Mouse (Mus musculus) heart, postnatal 25 days (tissue): ENCODE measurements around the gene Brd4. TPM values are rescaled to one million over a fixed set of nuclear protein-coding genes. Genes with fewer than 3 reads are reported as not detected.

Experiments used
- DNase-seq: peaks from one replicate; pipeline ENCODE4 v3.0.0; 2022; ENCODE audit warnings: low spot score
- intact Hi-C: fragments of 180-260 bp; cut with DNase I; formaldehyde crosslinking; loops from one replicate; pipeline ENCODE4 v1.15.1; 2025
- total RNA-seq, 2 experiments: library from RNA; stranded (reverse); gene quantifications; 2 replicates each; pipeline ENCODE4 v1.2.3; 2021

Gene Brd4
- 10 to 100 TPM; 50.9 to 57.5 TPM for total RNA-seq

DNA sequence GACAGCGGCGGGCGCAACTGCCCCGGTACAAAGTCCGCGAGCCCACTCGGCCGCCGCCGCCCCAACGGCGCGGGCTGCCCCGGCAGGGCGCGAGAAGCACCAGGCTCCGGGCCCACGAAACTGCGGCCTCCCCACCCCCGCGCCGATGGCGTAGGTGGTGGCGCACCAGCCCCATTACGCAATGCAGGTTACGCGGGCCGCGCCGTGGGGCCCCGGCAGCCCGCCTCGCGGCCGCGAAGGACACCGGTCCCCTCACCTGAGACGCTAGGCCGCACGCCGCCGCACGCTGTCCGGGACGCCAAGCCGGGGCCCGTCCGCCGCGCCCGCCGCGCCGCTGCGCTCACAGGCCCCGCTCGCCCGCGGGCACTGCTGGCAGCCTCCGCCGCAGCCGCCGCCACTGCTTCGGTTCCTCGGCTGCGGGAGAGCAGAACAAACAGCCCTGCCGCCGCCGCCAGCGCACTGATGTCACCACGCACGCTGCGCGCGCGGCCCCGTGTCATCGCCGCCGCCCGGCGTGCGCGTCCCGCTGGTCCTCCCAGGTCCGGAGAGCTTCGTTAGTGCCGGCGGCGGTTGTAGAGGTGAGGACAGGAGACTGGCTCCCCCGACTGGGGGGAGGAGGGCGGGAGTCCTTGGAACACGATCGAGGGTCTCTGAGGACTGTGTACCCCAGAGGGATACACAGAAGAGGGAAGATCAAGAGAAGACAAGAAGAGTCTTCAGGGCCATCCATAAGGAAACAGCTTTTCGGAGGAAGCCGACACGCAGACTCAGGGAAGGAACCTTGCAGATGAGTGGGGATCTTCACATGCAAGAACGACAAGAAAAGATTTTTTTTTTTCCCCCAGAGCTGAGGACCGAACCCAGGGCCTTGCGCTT is at the start of gene Brd4:
Brd4 (minus strand) TSS at position 461 of the 876 bp plus-strand sequence.
- peak; percentile 87 for DNase-seq
- intact Hi-C loops: loop anchor here (2.0 to 5.0 kb wide), 2 partner anchors 34 to 52 kb away; no protein-coding TSS in a partner anchor

- intact Hi-C loops: no loop called here
- no peak for DNase-seq
Measured at GRCm38 (mm10) chr17:32333675-32334303, 49.3 kb upstream of the Brd4 start.

DNA sequence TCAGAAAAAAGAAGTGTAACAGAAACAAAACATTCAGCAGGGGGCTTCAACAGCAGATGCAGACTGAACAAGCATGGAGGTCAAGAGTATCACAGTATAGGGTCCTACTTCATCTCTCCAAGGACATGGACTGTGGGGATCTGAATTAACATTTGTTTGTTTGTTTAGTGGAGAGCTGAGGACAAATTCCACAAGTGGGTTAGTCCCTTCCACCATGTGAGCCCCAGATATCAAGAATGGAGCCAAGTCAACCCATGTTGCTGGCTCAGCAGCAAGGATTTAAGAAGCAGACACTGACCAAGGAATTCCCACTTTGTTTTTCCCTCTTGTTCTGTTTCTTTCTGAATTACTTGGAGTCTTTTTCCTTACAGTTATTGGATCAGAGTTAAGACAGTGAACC is 43.0 kb upstream of the Brd4 start:
- DNase-seq: no peak
- intact Hi-C loops: no loop called here

- intact Hi-C loops: loop anchor here (5.0 kb wide), 1 partner anchor 39 kb away; no protein-coding TSS in a partner anchor
- no peak for DNase-seq
Measured at GRCm38 (mm10) chr17:32322809-32323208, 38.3 kb upstream of the Brd4 start.

GRCm38 (mm10) chr17:32321836-32322235 is 37.3 kb upstream of the Brd4 start:
- intact Hi-C loops: loop anchor here (5.0 kb wide), 1 partner anchor 40 kb away; no protein-coding TSS in a partner anchor
- DNase-seq: no peak

DNA sequence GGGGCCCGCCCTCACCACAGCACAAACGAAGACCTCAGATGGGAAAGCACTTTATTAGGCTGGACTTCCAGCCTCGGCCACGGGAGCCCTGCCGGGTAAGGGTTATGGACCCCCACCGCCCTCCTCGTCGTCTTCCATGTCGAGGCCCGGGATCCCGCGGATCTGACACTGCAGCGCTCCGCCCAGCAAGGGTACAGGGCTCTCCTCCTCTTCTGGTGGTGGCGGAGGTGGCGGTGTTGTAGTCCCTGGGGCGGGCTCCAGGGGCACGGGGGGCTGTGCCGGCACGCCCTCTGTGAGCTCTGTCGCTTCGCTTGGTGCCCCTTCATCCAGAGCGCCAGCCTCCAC is 36.8 kb upstream of the Brd4 start:
- intact Hi-C loops: loop anchor here (5.0 kb wide), 1 partner anchor 41 kb away; no protein-coding TSS in a partner anchor

DNA sequence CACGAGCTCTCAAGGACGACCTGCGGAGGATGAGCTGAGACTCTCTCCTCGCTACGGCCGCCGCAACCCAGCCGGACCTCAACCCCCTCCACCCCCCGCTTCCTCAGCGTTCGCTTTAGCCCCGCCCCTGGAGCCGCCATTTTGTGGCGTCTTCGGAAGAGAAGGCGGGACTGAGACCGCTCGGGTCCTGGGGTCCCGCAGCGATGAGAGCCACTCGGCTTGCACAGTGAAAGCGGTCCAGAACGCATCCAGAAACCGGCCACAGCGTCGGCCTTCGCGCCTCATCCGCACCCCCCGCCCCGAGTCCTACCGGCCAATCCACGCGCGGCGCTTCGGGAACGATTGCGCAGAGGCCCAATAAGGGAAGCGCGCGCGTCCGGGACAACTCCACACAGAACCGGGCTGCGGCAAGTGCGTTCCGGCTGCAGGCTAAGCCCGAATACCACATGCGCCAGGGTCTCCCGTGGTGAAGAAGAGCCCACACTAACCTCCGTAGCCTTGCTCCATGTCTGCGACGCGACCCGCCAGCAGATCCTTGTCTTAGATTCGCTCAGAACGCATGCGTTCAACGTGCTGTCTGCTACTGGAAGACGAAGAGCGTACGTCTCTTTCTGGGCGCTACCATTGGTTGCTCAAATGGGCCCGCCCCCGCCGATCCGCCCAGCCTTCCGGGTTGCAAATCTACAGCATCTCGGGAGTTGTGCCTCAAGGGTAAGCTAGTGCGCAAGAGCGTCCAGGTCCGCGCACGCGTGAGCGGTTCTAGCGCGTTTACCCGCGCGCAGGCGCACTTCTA is 36.3 kb upstream of the Brd4 start, which contains the start of gene Akap8:
Akap8 (minus strand) TSS at position 642 of the 793 bp plus-strand sequence.
- DNase-seq: peak; percentile 98
- intact Hi-C loops: loop anchor here (5.0 kb wide), 1 partner anchor 42 kb away; no protein-coding TSS in a partner anchor

More for the DNA sequence above, 36.8 kb upstream of the Brd4 start:
- DNase-seq: no peak

GRCm38 (mm10) chr17:32319950-32320349 is 35.4 kb upstream of the Brd4 start:
- no peak for DNase-seq
- intact Hi-C loops: loop anchor here (2.0 to 5.0 kb wide), 2 partner anchors 35 to 42 kb away; partner anchors contain the start of gene Brd4

GRCm38 (mm10) chr17:32317708-32318107 is 33.2 kb upstream of the Brd4 start:
- no peak for DNase-seq
- intact Hi-C loops: loop anchor here (2.0 kb wide), 1 partner anchor 33 kb away; the partner anchor contains the start of gene Brd4

- intact Hi-C loops: no loop called here
- no peak for DNase-seq
Measured at GRCm38 (mm10) chr17:32317032-32317431, 32.5 kb upstream of the Brd4 start.

DNA sequence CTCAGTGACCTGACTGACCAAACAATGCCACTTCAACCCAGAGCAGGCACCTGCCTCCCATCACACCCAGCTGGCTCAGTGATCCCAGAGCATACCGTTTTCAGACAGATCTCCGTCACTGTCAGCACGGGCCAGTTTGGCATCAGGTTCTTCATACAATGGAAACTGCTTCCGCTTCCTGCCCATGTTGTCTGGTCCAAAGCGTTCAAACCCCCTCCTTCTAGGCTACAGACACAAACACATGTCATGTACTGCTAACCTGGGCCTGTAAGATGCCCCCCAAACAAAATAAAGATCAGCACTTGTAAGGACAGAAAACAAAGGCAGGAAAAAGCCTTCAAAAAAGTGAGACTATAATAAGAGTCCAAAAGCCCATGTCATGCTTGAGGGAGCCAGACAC is 31.0 kb upstream of the Brd4 start:
- DNase-seq: no peak
- intact Hi-C loops: no loop called here

- no peak for DNase-seq
- intact Hi-C loops: no loop called here
Measured at GRCm38 (mm10) chr17:32313892-32314291, 29.4 kb upstream of the Brd4 start.

GRCm38 (mm10) chr17:32312801-32313200 is 28.3 kb upstream of the Brd4 start:
- intact Hi-C loops: no loop called here
- DNase-seq: no peak

GRCm38 (mm10) chr17:32307963-32308362 is 23.4 kb upstream of the Brd4 start:
- DNase-seq: no peak
- intact Hi-C loops: no loop called here

DNA sequence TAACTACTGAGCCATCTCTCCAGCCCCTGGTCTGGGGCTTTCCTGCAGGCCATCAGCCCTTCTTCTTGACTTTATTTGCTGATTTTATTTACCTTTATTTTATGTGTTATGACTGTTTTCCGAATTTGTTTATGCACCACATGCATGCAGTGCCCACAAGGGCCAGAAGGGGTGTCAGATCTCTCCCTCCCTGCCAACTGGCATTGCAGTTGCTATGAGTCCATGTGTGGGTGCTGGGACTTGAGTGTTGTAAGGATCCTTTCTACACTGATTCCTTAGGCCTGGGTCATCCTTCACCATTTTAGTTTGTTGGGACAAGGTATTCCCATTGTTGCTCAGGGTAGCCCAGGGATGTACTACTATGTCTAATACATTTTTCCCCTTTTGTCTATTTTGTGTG is 13.6 kb upstream of the Brd4 start:
- intact Hi-C loops: no loop called here
- DNase-seq: no peak

GRCm38 (mm10) chr17:32295901-32296300 is 11.4 kb upstream of the Brd4 start:
- no peak for DNase-seq
- intact Hi-C loops: no loop called here

- DNase-seq: no peak
- intact Hi-C loops: no loop called here
Measured at GRCm38 (mm10) chr17:32295160-32295559, 10.6 kb upstream of the Brd4 start.

- no peak for DNase-seq
- intact Hi-C loops: loop anchor here (2.0 kb wide), 1 partner anchor 34 kb away; no protein-coding TSS in a partner anchor
Measured at GRCm38 (mm10) chr17:32285138-32285670, 682 bp upstream of the Brd4 start.

GRCm38 (mm10) chr17:32283771-32284221 is 726 bp downstream of the Brd4 start:
- peak; percentile 33 for DNase-seq
- intact Hi-C loops: loop anchor here (2.0 to 5.0 kb wide), 2 partner anchors 35 to 51 kb away; no protein-coding TSS in a partner anchor
